Mouse (Mus musculus) adrenal gland, postnatal 14 days (tissue): ENCODE measurements at regions not wholly inside any gene's neighbourhood (a gene's known extent, or its start where the extent isn't known, plus 50 kb on each side); places are given as distances from the start of the nearest gene placed in this dataset.

Source experiments
- DNase-seq: peaks from one replicate; pipeline ENCODE4 v3.0.0; 2021; ENCODE audit warnings: mixed read lengths

DNA sequence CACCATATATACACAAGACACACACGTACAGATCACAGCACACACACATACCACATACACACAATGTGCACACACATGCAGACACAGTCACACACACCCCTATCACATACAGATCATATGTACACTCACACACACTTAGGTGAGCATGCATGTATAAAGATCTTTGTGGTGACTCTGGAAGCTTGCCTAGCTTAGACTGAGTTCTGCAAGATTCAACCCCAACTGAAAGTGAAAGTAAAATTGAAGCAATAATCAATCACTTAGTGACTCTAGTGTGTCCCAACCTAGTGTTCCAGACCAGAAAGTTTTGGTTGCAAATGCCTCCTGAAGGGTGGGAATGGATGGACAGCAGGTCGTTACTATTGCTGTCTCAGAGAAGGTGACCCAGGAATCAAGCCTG lies 262.8 kb downstream of the Bcl11a start:
- no peak for DNase-seq

DNA sequence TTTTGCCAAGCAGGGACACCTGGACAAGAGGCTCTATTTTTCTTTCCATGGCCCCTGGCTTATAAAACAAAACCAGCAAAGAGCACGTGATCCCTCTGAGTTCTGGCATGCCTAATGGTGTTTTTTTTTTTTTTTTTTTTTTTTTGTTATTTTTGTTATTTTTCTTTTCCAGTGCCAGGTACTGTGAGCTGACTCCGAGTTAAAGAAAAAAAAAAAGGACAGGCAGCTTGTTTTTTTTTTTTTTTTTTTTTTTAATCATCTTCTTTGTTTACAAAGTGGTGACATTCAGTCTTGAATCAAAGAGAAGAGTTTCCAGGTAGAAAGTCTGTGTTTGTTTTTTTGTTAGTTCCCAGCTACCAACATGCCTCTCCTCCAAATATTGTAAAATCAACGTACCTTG lies 263.8 kb downstream of the Bcl11a start:
- no peak for DNase-seq

DNA sequence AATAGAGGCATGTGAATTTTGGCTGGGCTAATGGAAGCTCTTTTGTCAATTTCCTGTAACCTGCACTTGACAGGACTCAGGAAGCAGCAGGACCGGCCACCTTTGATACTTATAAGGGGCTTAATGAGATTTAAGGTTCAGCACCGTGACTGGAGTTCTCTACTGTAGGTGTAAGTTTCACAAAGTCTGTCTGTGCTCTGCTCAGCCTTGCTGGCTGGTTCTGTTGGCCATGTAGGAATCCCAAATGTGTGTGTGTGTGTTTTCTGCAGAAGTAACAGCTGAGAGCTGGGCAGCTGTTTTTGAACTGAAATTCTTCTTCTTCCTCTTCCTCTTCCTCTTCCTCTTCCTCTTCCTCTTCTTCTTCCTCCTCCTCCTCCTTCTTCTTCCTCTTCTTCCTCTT lies 264.3 kb downstream of the Bcl11a start:
- DNase-seq = no peak

DNA sequence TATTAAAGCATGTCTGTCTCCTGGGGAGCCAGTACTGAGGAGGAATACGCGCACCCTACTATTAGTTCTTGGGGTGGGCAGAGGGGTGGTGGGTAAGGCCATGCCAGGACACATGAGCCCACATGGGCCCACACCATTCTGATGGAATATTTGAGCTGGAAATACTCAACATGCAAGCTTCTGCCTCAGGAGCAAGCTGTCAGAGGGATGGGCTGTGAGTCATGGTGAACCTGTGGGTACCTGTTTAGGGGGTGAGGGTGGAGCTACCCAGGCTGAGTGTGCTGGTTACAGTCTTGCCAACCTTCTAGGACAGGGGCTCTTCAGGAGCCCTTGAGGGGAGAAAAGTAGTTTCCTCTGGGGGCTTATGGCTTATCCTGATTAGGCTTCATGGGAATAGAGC lies 264.9 kb downstream of the Bcl11a start:
- DNase-seq = no peak

DNA sequence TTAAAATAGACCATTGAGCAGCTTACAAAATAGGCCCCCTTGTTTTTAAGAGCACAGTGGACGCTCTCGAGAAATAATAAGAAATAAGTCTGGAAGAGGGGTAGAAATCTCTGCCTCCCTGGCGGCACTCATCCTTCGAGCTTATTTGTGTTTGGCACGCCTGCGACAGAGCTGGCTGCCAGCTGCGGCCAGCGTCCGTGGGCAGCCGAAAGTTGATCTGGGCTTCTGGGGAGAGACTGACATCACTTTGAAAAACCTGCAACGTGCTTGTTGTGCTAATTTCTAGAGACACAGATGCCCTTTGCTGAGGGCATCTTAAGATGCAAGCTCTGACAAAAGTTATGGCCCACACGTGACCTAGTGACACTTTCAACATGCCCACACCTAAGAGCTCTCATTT lies 269.4 kb downstream of the Bcl11a start:
- DNase-seq = no peak

DNA sequence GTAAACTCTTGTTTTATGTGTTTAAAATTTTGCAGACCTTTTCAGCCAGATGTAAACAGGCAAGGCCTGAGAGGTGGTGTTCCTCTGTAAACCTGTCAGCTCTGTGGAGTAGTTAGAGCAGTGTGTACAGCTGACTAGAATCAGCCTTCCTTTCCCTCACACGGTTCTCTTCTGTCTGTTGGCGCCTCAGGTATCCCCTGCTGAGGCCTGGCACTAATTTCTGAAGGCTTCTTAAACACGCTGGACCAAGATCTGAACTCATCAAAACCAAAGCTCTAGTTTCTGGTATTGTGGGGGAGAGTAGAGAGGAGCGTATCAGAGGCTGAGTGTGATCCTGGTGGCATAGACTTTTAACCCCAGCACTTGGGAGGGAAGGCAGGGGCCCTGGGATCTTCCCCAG lies 270.9 kb downstream of the Bcl11a start:
- no peak for DNase-seq

DNA sequence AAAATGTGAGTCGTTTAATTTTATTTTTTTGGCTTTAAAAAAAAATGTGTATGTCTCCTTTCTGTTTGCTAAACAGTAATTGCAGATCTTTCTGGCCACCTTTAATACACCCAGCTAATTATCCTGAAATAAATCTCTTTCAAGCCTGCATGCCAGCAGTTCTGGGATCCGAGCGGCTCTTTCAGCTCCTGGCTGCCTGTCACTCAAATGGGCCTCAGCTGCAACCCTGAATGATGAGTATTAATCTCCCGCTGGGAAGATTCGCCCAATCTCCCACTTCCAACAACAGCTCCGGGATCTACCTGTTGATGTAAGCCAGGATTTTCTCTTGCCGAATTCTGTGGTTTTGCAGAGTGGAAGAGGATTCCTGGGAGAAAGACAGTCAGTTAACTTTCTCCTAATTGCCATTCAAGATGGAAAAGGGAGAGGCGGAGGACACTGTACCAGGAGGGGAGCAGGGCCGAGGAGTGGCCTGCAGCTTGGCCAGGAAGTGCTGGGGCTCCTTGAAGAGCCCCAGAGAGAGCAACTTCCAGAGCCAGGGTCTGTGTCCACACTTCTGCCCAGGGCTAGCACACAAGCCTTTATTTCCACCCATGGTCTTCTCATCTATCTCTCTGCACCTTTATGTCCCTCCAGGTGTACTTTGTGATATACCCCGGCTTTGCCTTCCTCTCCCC lies 272.2 kb downstream of the Bcl11a start:
- DNase-seq = no peak

DNA sequence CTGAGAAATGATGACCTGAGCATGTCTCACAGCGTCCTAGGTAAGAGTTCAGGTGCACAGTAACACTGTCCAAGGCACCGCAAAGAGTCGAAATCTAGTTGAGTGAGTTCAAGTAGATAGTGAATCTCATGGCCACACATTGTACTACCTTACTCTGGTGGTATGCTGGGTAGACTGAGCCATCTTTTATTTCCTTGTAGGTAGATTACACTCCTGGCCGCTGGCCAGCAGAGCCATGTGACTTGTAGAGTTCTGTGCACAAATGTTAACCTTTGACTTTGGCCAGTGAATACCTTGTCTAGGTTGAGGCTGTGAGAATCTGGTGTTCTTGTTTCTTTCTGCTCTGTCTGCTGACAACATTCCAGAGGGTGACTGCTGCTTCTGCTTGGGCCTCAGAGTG lies 273.0 kb downstream of the Bcl11a start:
- DNase-seq = no peak

DNA sequence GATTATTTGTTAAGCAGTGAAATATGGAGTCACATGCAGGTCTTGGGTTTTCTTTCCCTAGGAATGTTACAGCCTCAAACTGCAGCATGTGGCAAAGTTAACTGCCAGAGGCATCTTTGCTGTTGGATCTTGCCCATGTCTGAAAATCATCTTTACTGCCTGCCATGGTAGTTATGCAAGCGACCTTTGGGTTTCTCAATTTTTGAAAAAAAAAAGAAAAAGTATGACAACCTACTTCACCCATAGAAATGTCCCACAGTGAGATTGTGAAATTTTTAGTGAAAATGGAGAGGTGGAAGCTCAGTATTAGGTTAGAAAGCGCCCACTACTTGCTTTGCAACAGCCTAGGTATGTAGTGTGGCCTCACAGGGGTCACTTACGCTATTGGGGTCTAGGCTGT lies 274.2 kb downstream of the Bcl11a start:
- DNase-seq = no peak

DNA sequence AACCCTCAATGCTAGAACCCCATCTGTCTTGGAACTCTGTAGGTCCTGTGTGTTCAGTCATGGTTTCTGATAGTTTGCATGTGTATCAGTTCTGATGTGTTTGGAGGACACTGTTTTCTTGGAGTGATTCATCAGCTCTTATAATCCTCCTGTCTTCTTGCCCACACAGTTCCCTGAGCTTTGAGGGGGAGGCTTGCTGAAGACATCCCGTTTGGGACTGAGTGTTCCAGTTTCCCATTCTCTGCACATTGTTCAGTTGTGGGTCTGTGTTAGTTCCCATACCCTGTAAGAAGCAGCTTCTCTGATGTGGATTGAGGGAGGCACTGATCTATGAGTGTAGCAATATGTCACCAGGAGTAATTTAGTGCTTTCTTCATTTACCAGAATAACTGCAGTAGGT lies 275.2 kb downstream of the Bcl11a start:
- DNase-seq = no peak

DNA sequence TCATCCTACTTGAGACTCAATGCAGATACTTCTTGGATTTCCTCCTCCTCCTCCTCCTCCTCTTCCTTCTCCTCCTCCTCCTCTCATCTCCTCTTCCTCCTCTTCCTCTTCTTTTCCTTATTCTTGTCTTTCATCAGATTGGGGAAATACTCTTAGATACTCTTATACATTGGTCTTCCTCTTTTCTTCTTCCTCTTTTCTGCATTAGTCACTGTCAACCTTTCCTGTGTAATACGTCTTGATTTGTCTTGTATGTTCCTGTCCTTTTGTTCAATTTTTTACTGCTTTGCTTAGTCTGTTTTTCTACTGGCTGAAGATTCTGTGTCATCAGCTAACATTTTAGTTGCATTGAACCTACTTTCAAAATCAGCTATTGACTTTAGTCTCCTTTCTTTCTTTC lies 279.5 kb downstream of the Bcl11a start:
- no peak for DNase-seq

DNA sequence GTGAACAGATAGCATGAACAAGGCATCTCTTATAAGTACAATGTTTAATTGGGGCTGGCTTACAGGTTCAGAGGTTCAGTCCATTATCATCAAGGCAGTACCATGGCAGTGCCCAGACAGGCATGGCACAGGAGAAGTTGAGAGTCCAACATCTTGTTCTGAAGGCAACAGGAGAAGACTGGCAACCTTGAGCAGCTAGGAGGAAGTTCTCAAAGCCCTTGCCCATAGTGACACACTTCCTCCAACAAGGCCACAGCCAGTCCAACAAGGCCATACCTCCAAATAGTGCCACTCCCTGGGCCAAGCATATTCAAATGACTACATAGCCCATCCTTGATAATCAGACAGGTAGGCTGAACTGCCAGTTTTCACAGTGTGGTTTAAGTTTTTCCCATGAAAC lies 281.2 kb downstream of the Bcl11a start:
- DNase-seq = no peak

DNA sequence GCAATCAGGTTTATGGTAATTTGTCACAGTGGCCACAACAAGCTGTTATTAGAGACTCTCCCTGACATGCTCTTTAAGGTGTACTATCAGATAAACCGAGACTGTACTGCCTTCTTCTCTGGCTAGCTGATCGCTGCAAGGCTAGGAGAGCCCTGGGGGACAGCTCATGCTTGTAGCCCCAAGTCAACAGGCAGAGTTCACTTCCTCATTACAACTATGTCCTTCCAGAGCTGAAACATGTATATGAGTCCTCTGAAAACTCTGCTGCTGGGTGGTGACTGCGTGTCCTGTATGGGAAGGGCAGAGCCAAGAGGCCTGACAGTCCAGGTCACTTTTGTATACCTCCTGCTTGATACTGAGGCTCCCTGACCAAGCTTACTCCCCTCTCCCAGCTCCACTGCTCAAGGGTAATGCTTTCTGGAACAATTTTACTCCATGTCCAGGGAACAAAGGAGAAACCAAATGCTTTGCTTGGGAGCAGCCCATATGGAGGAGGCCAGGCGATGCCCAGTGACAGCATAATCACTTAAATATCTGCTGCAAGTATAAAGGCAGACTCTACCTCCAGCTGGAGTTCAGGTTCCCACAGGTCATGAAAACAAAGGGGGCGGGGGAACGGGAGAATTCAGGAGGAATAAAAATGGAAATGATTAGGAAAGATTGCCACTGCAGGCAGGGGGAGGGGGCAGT lies 284.3 kb downstream of the Bcl11a start:
- DNase-seq = no peak

DNA sequence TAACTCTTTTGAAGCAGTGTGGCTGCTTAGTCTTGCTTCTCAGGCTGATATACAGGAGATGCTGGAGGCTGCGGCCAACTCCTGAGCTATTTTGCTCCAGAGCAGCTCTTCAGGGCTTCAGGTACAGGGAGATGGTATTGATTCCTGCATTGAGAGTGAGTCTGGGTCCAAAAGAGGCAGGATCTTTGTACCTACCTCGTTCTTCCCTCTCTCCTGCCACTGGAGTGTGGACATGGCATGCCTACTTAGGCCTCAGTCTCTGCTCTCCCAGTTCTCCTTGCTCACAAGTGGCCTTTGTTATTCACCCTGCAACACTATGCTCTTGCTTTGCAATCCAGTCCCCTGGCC lies 284.8 kb downstream of the Bcl11a start:
- DNase-seq = no peak

DNA sequence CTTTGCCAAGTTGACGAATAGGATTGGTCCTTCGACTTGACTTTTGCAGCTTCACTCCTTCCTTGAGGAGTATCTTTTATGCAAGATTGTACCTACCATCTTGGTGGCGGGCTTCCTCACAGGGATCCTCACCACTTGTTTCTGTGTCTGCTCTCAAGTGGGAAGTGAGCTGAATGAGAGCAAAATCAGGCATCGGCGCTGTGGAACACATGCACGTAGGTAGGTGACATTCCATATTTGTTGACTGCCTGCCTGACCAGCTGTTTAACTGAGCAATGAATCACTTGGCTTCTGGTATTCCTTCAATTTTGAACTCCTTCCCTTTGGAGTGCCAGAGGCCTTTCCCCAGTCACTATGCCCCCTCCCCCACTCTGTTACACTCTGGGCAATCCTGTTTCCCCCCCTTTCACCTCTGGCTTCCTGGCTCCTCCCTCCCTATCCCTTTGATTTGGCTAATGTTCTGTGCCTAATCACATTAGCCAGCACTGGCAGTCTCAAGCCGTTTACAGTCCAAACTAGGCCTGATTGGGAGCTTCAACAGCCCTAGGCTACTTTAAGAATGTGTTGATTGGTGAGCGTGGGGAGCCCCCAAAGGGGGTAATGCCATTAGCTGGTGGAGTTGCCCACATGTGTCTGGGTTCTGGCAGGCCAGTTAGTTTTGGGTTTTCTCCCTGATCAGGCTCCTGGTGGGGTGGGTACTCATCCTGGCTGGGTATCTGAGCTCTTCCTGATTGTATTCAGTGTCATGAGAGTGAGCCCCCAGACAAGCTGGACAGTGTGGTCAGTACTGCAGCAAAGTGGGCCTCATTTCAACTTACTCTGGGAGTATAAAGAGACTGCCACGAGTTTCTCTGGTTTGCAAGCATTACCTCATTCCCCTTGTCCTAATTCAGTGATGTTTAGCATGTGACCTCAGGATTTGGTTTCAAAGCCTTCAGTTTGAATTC lies 285.8 kb downstream of the Bcl11a start:
- DNase-seq = peak; percentile 43

DNA sequence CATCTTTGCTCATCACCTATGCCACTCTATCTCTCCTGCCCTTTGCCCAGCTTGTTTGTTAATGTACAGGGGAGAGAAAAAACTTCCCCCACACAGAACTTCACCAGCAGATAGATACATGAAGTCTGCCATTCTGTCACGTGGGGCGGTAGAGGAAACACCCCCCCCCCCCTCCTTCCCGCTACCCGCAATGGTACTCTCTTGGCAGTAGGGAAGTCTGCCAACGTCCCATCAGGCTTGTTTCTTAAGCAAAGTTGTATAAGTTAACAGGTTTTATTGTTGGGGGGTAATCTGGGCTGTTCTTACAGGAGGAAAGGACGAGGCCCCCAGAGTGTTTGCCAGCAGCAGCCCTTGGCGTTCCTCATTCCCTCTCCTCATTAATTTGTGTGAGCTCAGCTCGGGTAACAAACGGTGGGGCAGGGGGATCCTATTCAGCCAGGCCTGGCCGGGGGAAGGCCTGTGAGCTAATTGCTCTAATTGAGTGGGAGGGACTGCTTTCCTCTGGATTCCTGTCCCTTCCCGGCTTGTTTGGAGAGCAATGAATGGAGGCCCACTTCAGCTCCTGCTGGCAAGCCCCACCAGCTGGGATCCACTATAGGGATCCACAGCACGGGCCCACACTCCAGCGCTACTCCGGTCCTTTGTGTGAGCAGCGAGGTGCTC lies 292.5 kb downstream of the Bcl11a start:
- no peak for DNase-seq

DNA sequence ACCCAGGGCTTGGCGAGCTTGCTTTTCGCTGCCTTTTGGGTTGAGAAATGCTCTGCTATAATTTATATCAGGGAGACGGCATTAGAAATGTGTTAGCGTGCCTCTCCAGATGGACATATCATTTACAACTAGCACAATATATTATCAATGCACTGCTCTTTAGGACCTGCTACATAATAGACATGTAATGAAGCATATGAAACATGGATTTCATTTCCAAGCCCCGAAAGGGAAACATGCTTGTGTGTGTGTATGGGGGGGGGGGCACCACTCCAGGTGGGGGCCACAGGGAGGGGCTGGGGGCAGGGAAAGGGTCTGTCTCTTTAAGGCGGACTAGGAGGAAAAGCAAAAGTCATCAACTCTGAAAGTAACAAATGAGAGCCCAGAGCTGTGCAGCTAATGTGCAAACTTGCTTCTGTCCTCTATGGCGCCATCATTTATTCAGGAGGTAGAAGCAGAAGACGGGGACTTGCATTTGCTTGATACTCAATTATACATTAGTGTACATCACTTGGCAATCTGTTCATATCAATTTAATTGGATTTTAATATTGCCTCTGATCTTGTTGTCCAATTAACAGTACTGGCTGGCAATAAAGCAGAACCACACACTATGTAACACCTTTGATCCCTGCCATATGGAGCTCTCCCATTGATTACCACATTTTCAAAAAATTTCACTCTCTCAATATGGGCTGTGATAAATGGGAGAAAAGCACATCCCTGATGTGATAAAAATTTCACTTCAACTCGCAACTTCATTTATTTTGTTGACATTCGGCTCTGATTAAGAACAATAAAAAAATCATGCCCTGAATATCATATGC lies 293.2 kb downstream of the Bcl11a start:
- DNase-seq = no peak

DNA sequence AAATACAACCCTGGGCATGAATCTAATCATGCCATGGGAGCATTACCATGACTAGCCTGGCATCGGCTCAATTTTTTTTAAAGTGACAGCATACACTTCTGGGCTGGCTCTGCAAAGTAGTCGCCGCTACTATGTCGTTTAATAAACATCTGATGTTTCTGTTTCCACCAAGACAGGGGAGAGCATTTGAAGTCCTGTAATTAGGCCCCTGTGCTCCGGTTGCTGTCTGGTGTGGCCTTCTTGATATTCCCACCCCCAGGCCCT lies 293.8 kb downstream of the Bcl11a start:
- no peak for DNase-seq

DNA sequence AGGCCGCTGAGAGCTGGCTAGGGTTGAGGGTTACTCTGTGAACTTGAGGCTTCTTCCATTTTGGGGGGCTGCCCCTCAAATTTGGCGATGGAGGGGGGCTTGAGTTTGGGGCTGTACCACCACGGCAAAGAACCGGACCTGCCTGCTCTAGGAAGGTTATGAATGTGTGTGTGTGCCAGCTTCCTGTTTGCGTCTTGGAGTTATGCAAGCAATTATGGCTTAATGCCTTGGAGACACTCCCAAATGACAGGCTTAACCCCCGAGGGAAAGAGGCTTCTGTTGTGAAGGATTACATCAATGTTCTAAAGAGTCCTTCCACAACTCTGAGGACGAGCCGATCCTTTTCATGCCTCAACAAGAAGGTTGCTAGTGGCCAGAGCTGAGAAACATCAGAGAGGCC lies 294.1 kb downstream of the Bcl11a start:
- DNase-seq = peak; percentile 49

DNA sequence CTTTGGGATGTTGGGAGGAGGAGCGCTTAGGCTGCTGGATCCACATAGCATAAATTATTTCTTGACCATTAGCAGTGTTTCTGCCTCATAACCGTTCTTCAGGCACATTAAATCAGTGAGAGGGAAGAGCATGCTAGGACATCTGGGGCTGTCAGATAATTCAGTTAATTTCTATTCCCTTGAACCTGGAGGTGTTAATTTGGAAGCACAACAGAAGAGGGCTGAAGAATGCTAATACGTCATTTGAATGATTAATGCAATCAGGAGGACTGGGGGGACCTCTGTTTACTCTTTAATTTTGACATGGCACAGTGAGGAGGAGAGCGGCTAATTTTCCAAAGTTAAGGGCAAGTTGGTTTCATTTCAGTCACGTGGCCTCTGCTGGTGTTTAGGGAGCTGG lies 294.8 kb downstream of the Bcl11a start:
- no peak for DNase-seq

DNA sequence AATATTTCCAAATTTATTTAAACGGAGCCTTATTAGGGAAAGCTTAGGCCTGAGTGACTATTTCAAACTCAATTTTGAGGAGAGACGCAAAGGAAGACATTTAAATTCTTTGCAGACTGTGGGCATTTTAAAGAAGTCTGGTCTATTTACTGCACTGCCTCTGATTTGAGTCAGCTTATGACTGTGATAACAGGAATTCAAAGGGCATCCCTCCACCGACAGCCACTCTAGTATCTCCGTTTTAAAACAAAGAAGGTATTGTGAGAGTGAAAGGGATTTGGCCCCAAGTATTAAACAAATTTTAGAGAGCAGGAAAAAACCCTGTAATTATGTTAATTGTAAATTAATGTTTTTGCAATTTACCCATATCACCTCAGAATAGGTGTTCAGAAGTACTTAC lies 295.4 kb downstream of the Bcl11a start:
- no peak for DNase-seq

DNA sequence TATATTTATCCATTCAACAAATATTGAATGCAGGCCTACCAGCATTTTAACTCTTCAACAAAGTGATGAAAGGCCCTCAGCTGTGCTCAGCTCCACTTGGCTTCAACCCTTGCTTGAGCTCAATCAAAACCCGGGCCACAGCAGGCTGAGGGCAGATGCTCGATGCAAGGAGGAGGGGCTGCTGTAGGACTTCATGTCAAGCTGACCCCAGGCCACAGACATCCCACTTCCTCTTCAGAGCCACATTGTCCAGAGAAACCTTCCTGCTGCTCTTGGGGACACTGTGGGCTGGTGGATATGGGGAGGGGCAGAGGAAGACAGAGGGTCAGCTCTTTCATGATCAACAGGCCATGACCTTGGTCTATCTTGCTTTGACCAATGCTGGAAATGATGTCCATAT lies 299.7 kb downstream of the Bcl11a start:
- DNase-seq = no peak
